Mouse (Mus musculus) kidney, adult 9 months (tissue): ENCODE results near the gene D430041D05Rik.
A peak's percentile ranks its signal among the peaks of the same experiment; 100 is the strongest.

ENCODE experiments used
- DNase-seq: peaks from one replicate; pipeline ENCODE4 v3.0.0; 2022

The D430041D05Rik gene

GRCm38 (mm10) chr2:104185616-104186015, 225.2 kb downstream of the D430041D05Rik start:
- no peak for DNase-seq

- DNase-seq, result no peak
Observed at GRCm38 (mm10) chr2:104184296-104184695, 226.5 kb downstream of the D430041D05Rik start.

- no peak for DNase-seq
Observed at GRCm38 (mm10) chr2:104183246-104183845, 227.5 kb downstream of the D430041D05Rik start.

- no peak for DNase-seq
Observed at GRCm38 (mm10) chr2:104179636-104180035, 231.2 kb downstream of the D430041D05Rik start.

GRCm38 (mm10) chr2:104178251-104178650, 232.6 kb downstream of the D430041D05Rik start:
- DNase-seq, result no peak

- DNase-seq, result peak; percentile 23
Observed at GRCm38 (mm10) chr2:104176979-104177704, 233.7 kb downstream of the D430041D05Rik start.

GRCm38 (mm10) chr2:104176166-104176978, 234.4 kb downstream of the D430041D05Rik start:
- DNase-seq, result no peak

- no peak for DNase-seq
Observed at GRCm38 (mm10) chr2:104175476-104176165, 235.2 kb downstream of the D430041D05Rik start.

GRCm38 (mm10) chr2:104173431-104173830, 237.4 kb downstream of the D430041D05Rik start:
- DNase-seq, result no peak

GRCm38 (mm10) chr2:104172695-104173348, 238.0 kb downstream of the D430041D05Rik start:
- DNase-seq, result no peak

- DNase-seq, result no peak
Observed at GRCm38 (mm10) chr2:104168186-104168896, 242.5 kb downstream of the D430041D05Rik start.

GRCm38 (mm10) chr2:104167765-104168164, 243.0 kb downstream of the D430041D05Rik start:
- DNase-seq, result no peak

- DNase-seq, result no peak
Observed at GRCm38 (mm10) chr2:104165631-104166030, 245.2 kb downstream of the D430041D05Rik start.

GRCm38 (mm10) chr2:104163978-104164487, 246.8 kb downstream of the D430041D05Rik start:
- no peak for DNase-seq

GRCm38 (mm10) chr2:104163418-104163817, 247.4 kb downstream of the D430041D05Rik start:
- no peak for DNase-seq

GRCm38 (mm10) chr2:104157831-104158230, 253.0 kb downstream of the D430041D05Rik start:
- no peak for DNase-seq

- no peak for DNase-seq
Observed at GRCm38 (mm10) chr2:104153876-104154275, 256.9 kb downstream of the D430041D05Rik start.

GRCm38 (mm10) chr2:104153345-104153744, 257.5 kb downstream of the D430041D05Rik start:
- DNase-seq, result no peak

GRCm38 (mm10) chr2:104150608-104151397, 260.0 kb downstream of the D430041D05Rik start:
- DNase-seq, result no peak

GRCm38 (mm10) chr2:104147910-104148561, 262.8 kb downstream of the D430041D05Rik start:
- DNase-seq, result peak; percentile 26
